Mouse (Mus musculus) left cerebral cortex, adult 9 months (tissue): Measurements from ENCODE around the gene Tmem243.
A peak's percentile ranks its signal among the peaks of the same experiment; 100 is the strongest.
"Not testable (repeated sequence)": the region's sequence is repeated elsewhere in the genome, so short reads cannot be mapped to it uniquely, and the experiment has no call there.

Experiments used
- DNase-seq, 2 experiments: peaks; one replicate each; pipeline ENCODE4 v3.0.0; 2022; ENCODE audit warnings: low spot score in 2 of 2

Gene Tmem243

DNA sequence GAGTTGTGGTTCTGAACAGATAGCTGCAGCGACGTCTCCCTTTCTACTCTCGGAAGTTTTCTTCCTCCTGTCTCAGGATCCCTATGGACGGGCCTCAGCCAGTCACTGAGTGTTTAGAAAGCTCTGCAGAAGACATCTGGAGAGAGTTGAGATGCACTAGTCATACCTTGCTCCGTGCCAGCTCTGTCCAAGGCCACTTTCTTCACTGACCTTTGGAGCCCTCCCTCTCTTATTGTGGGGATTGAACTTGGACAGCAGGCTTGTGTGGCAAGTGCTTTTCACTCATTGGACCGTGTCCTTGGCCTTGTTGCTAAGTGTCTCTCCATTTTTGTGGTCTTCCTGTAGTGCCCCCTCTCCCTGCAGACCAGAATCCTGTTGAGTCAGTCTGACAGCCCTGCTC lies 6.3 kb downstream of the Tmem243 start:
- no peak for DNase-seq

DNA sequence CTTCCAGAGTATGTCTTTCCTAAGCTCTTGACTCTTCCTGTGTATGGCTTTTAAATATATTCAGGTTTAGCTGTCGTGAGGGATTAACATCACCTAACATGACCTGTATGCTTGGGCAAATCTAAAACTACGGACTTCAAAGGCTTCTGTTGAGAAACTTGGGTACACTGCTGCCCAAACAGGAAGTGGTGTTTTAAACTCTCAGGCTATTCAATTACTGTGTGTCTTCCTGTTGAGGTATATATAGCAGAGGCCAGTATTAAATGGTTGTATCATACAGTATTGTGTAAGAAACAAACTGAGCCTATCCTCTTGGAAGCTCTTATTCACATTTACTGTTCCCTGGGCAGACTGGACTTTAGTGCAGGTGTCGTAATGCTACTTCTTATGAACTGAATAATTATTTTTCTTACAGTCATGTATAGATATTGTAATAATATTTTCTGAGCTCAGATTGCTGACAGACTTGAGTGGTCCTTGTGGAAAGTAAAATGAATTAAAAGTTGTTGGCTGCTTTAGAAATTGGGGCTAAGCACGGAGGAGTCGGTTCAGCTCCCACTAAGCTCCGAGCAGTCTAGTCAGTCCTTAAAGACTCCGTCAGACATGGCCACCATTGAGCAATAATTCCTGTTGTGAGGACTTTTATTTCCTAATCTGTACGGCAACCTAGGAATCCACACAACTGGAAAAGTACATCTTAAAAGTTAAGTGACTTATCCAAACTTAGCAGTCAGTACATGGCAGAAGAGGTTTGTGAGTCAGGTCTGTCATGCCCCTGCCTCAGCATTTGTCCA lies 7.0 kb downstream of the Tmem243 start:
- DNase-seq = no peak

DNA sequence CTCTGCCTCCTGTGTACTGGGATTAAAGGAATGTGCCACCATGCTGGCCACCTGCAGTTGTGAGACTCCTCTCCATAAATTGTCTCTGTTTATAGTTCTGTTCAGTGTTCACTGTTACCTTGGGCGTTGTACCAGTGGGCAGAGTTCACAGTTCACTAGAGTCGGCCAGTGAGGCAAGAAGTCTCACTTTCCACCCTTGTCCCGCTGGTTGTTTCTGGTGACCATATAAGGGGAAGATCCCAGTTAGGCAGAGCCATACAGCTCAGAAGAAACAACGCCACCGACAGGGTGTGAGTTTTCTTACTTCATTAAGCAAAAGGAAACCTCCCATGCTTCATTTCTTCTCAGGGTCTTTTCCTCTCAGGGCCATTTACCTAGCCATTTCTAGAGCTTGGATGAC lies 8.0 kb downstream of the Tmem243 start:
- DNase-seq = no peak

DNA sequence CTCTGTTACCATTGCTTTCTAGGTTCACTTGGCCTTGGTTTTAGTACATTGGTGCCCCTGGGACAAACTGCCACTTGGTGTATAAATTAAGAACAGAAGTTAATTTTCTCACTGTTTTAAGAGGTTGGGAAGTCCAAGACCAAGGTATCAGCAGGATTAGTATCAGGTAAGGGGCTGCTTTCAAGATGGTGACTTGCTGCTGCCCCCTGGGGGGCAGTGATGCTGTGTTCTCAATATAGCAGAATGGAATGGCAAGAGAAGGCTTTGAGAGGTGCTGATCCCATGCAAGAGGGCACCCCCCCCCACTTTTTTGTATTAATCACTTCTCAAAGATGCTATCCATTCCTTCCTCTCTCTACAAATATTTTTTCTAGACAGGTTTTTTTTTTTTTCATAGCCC lies 9.1 kb downstream of the Tmem243 start:
- DNase-seq = no peak

DNA sequence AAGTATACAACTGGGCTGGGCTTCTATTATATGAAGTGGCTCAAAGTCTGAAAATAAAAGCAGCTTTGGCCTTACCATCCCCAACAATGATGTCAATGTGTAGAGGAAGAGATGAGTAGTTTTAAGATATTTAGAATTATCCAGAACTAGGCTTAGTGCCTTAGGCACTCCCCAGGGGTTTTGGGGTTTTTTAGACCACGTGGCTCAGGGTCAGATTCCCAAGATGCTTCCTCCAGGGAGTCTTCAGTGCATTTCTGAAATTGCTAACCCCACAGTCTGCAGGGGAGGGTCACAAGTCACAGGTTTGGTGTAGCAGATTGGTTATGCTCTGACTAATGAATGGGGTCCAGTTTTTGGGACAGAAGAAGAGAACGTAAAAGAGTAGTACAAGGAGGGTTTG lies 10.8 kb downstream of the Tmem243 start:
- no peak for DNase-seq

DNA sequence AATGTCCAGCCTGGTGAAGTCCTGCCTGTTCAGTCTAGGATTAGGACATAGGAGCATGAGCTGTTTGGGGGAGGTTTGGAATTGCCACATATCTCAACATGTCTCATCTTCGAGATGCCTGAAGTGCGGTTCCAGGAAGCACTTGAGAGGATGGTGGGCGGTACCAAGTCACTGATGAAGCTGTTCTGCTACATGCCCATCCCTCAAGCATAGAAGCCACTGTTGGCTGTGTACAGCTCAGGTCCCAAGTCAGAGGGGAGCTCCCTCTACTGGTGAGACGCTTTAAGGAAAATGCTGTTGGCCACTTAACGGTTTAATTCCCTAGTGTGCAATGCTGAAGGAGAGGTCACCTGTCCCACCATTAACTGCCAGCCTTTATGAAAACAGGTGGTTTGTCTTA lies 11.3 kb downstream of the Tmem243 start:
- peak in 1 of 2 experiments; percentile 61 for DNase-seq

DNA sequence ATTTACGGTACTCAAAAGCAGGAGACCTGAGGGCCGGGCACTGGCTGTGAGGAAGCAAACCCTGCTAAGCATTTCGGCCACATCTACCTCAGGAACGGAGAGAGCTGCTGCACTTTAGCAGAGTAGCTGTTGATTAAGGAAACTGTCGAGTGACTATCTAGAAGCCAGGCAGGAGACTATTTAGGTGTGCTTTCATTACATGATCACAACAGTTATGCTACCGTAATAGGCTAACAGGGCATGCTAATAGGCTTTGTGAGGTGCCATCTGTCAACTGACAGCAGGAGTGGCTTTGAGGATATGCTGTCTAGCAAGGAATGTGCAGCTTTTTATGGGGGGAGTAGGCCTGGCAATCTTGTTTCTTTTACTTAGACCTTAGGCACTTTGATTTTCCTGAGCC lies 13.7 kb downstream of the Tmem243 start:
- DNase-seq = no peak

DNA sequence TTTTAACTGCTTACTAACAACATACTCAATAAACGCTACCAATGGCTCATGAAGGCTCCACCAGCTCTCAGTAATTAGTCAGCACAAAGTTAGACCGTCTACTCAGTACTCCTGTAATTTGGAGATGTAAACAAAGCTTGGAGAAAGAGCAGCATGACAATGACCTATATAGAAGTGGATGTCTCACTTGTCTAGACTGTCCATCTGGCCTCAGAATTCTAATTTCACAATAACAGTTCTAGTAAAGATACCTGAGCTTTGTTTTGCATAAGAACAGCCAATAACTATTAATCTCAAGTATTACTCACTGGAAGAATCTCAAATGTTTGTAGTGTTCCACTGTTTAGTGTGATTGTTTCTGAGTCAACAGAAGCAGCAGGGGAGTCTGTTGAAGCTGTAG lies 23.7 kb downstream of the Tmem243 start:
- no peak for DNase-seq

DNA sequence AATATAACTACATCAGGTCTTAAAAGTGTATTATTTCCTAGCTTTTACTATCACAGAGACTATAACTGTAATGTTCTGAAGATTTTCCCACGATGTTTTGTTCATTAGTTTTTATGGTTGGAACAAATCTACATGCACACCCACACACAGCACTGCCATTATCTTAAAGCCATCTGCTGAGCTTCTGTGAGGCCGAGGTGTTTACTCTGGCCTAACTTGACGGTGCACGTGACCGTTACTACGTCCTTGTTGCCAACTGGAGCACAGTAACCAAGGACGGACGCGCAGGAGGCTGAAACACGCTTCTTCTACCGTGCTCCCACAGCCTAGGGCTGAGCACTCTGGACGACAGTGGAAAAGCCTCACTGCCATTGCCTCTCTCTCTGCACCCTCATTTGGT lies 28.1 kb downstream of the Tmem243 start:
- peak in 1 of 2 experiments; percentile 56 for DNase-seq

DNA sequence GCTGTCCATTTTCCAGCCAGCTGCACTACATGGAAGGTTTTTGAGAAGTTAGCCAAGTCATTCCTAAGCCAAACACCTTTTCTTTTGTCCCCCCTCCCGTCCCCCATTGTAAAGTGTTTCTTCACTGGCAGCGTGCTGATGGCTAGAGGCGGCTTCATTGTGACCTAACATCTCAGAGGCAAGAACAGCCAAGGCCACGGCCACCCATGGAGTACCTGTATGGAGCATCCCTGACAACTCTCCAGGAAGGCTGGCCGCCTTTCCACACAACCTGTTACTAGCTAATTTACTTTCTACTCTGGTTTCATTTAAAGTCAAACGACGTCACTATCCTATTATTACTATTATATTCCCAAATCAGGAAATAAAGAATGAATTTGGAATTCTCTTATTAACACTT lies 31.3 kb downstream of the Tmem243 start:
- DNase-seq = no peak

DNA sequence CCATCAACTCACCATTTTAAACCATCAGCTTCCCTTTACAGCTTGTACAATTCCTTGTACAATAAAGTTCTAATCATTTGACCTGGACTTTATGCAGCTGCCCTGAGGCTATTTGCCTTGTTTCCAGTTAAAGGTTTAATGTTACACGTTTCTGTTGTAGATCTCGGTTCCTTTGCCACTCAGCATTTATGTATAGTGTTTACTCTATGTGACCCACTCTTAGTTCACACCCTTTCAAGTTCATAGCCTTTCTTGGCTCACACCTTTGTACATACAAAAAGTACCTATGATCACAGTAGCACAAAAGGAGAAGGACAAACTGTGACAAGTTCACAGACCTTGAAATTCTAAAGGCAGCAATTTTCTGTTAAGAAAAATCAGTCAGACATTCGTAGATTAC lies 35.1 kb downstream of the Tmem243 start:
- DNase-seq = no peak

DNA sequence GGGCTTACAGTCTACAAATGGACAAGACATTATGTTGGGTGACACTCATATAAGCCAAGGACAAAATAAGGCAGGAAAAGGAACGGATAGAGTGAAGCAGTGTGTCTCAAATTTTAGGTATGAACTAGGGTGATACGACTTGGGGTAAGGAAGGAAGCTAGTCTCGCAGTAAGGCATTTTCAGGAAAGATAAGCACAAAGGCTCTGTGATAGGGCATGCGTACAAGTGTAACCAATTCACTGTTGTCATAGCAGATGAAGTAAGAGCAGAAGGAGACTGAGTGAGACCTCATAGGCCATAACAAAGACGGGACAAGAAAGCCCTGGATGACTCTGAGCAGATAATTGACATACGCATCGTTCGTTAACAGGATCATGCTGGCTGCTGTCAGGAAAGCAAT lies 40.3 kb downstream of the Tmem243 start:
- DNase-seq = no peak

DNA sequence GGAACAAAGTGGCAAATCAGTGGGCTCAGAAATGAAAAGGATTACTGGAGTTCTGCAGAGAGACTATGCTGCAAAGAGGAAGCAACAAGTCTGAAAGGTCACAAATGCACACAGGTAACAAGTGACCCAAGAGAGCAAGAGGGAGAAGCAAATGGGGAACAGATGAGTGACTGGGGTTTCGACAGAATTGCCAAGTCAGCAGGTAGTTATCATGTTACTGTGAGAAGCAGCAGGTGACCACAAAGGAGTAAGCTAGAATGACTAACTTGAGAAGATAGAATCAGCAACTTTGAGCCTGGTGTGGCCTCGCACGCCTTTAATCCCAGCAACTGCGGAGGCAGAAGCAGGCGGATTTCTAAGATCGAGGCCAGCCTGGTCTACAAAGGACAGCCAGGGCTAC lies 41.9 kb downstream of the Tmem243 start:
- no peak for DNase-seq

DNA sequence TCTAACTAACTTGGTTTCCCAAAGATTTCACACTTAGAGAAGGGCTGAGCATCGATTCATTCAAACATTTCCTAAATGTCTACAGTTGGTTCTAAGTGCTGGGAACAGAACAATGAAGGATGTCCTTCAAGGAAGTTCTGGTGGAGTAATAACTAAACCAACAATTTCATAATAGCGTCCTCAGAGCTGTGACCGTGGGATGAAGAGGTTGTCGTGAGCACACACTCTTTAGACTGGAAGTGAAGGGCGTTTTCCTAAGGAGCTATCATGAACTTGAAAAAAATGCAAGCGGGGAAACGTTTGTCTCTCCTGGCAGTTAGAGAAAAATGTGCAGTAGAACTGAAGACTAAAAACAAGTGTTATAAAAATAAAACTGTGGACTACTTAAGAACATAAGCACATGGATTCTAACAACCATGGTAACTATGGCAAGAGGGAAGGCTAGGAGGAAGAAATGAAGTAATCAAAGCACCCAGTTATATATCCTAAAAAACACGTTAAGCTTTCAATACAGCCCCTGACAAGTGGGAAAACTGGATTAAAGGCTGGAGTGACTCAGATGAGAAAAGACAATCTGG lies 48.9 kb downstream of the Tmem243 start:
- no peak for DNase-seq

DNA sequence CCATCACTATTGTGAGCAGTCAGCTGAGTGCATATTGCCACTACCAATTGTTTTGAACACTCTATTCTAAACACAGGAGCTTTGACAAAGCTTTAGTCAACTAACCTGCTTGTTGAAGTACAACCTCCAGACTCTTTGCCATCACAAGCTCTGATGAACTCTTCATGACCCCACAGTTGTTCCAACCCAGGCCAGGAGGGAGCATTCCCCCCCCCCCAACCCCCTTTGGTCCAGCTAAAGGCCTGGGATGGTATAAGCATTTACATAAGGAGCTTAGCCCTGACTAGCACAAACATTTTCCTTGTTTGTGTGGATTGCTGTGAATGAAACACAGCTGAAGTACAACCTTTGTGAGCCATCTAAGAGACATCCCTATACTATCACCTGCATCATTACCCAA lies 56.3 kb downstream of the Tmem243 start:
- no peak for DNase-seq

DNA sequence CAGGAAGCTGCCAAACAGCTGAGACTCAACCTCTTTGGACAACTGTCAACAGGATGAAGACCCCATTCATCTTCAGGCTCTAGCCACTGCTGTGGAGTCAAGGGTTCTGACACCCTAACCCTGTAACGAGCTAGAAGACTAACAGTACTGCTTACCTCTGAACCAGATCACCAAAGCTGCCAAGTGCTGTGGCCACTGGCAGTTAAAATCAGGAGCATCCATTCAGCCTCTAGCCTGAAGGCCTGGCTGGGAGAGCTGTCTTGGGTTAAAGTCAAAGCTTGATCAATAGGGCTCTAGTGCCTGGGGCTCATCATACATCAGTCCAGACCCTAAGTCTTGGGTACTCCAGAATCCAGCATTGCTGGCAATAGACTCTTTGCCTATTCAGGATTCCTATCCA lies 56.9 kb downstream of the Tmem243 start:
- no peak for DNase-seq

DNA sequence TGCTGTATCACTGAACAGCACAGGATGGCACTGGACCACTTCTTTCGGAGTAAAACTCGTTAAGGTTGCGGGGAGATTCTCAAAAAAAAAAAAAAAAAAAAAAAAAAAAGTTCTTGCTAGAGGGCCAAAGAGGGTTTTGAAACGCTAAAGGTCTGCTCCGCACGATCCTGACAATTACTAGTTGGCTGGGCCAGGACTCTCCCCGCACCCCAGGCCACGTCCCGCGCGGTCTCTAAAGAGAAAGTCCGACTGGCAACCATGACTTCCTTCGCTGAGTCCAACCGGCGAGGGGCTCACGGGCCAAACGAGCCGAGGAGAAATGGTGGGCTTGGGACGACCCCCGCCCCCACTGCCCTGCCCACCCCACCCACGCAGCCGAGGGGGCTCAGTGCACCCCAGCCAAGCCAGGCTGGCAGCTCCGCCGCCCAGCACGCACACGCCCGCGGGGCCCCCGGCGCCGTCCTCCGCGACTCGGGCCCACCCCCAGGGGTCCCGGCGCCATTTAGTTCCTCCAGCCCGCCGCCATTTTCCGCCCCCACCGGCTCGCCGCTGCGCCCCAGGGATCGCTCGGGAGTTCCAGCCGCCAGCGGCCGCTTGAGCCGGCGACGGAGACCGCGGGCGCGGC lies 60.5 kb downstream of the Tmem243 start:
- DNase-seq = no peak

DNA sequence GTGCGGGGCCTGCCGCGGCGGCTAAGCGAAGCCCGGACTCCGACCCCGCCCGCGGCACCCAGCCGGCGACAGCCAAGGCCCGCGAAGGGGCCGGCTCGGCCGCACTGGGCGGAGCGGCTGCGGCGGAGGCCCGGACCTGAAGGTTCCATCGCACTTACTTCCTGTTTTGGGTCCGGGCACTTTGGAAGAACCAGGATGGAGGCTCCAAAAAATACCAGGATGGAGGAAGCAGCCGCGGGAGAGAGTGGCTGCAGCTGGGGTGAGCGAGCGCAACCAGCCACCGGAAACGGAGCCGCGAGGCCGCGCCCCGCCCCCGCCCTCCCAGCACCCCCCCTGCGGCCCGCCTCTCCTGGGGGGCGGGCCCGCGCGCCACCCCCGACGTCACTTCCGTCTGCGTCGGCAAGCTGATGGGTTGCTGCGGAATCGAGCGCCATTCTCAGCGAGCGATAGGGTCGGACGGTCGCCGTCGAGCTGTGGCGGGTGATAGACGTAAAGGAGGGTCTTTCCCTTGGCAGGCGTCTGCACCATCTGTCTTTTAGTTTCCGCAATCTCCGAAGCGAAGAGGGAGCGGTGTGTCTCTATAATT lies 61.1 kb downstream of the Tmem243 start, which contains the start of gene Dmtf1:
Gene Dmtf1, minus strand, starts transcription at position 321 of the 586 bp plus-strand sequence.
- DNase-seq = peak; percentile 85 to 90

DNA sequence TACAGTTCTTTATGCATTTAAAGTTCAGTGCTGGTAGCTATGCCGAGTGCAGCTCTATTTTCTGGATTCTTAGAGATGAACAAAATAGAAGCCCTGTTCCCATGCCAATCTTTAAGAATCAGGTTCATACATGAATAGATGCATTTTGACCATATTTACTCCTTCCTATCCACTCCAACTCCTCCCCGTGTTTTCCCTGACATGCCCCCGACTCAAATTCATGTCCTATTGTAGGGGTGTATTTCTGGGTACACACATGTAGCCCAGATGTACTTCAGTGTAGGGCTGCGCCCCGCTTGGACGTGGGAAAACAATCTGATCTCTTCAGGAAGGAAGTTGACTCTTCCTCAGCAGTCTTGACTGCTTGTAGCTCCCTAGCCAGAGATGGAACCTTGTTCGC lies 61.6 kb downstream of the Tmem243 start:
- peak in 1 of 2 experiments; percentile 22 for DNase-seq

DNA sequence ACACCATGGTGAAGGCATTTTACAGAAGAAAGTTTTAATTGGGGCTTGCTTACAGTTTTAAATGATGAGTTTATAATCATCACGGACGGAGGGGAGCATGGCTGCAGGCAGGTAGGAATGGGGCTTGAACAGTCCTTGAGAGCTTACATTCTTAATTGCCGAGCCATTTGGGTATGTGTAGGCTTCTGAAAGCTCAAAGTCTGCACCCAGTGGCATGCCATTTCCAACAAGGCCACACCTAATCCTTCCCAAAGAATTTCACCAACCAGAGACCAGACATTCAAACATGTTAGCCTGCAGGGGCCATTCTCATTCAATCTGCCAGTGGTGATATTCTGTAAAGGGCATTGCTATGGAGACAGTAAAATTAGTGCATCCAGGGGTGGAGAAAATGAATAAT lies 62.9 kb downstream of the Tmem243 start:
- DNase-seq = no peak

DNA sequence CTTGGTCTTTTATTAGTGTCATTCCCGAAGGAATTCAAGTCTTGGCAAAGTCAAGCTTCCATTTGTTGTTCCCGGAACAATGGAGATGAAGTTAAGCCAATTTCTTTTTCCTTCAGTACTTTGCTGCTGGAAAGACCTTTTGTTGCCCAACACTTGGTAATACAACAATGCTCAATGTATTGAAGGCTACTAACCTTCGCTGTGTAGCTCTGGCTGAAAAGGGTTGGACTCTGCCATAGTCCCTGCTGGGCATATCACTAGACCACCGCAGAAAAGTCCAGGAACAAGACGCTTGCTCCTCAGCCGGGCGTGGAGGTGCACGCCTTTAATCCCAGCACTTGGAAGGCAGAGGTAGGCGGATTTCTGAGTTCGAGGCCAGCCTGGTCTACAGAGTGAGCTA lies 64.7 kb downstream of the Tmem243 start:
- DNase-seq = not testable (repeated sequence)

DNA sequence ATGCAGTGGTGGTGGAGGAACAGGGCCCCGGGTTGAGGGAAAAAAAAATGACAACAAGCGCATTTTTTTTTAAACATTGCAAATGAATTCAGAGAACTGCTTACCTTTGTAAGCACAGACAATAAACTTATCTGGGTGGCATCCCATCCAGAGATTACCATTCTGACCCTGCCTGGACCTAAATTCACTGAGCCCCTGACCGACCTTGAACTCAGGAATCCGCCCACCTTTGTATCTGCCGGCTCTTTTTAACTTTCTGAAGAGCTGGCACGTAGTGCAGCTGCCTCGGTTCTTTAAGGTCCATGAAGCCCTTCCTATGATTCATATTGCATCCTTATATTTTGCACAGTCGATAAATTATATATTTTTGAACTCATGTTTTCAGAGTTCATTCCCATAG lies 65.9 kb downstream of the Tmem243 start:
- DNase-seq = no peak
